Mouse (Mus musculus): ENCODE measurements around the gene Fabp3. TPM values are rescaled to one million over a fixed set of nuclear protein-coding genes. Genes with fewer than 3 reads are reported as not detected.

The Fabp3 gene
- polyA plus RNA-seq, 2 experiments, result 41.6 to 47.3 TPM

DNA sequence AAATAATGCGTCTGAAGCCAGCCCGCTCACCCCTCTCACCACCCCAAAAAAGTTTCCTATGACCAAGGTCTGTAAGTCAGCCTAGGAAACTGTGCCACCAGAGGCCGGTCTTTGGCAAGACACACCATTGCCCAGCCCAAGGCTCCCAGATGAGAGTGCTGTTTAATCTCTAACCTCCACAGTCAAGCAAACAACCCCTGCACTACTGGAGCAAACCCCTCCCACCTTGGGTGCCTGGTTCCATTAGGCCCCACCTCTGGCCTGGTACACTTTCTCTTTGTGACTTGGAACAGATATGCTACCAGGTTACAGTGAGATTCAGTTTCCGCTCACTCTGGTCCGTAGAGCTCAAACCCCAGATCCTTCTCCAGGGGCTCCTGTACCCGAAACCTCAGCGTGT lies 41.3 kb upstream of the Fabp3 start:
- Histone ChIP-seq H3K4me2 (replicated peaks; ENCODE audit: low read depth, low read length, severe bottlenecking) (no peak overlapping the region), H3K4me3 (replicated peaks; ENCODE audit: low read length) (no peak overlapping the region), H3K9ac (ENCODE audit: low read depth, low read length, severe bottlenecking) (no peak overlapping the region), H3K27ac (replicated peaks; ENCODE audit: low read depth, low read length) (peak overlapping the region; percentile 43; the same call in 1 of the 2 replicates), H3K27me3 (ENCODE audit: control insufficient read depth, insufficient read depth, low read length) (no peaks in the 10 kb centered on the region), H3K36me3 (ENCODE audit: control insufficient read depth, insufficient read depth, low read length) (peaks cover 32% of the 10 kb centered on the region), H3K4me1 (ENCODE audit: control insufficient read depth, insufficient read depth, low read length) (peaks cover 16% of the 10 kb centered on the region), H3K9me3 (ENCODE audit: control insufficient read depth, low read length) (no peaks in the 10 kb centered on the region)
- TF ChIP-seq POLR2A (IDR thresholded peaks at IDR 0.05; ENCODE audit: borderline replicate concordance, extremely low read depth, insufficient read depth, insufficient read length), result no peak
- no peak for DNase-seq (ENCODE audit: low spot score)
- WGBS, result 52% methylated on average over 7 of the region's 7 CpGs
- ATAC-seq (ENCODE audit: low FRiP score, low read depth), result no peak

GRCm38 (mm10) chr4:130268736-130269135 lies 39.7 kb upstream of the Fabp3 start:
- 85% methylated on average over 10 of the region's 10 CpGs for WGBS
- ATAC-seq (ENCODE audit: low FRiP score, low read depth), result no peak
- no peak overlapping the region for H3K4me2 ChIP-seq (replicated peaks; ENCODE audit: low read depth, low read length, severe bottlenecking)
- H3K9ac ChIP-seq (ENCODE audit: low read depth, low read length, severe bottlenecking), result no peak overlapping the region
- no peak for DNase-seq (ENCODE audit: low spot score)
- H3K27me3 ChIP-seq (ENCODE audit: control insufficient read depth, insufficient read depth, low read length), result no peaks in the 10 kb centered on the region
- no peak for TF ChIP-seq POLR2A (IDR thresholded peaks at IDR 0.05; ENCODE audit: borderline replicate concordance, extremely low read depth, insufficient read depth, insufficient read length)
- peaks cover 18% of the 10 kb centered on the region for H3K36me3 ChIP-seq (ENCODE audit: control insufficient read depth, insufficient read depth, low read length)
- peaks cover 22% of the 10 kb centered on the region for H3K4me1 ChIP-seq (ENCODE audit: control insufficient read depth, insufficient read depth, low read length)
- no peak overlapping the region for H3K4me3 ChIP-seq (replicated peaks; ENCODE audit: low read length)
- no peaks in the 10 kb centered on the region for H3K9me3 ChIP-seq (ENCODE audit: control insufficient read depth, low read length)
- no peak overlapping the region for H3K27ac ChIP-seq (replicated peaks; ENCODE audit: low read depth, low read length)

DNA sequence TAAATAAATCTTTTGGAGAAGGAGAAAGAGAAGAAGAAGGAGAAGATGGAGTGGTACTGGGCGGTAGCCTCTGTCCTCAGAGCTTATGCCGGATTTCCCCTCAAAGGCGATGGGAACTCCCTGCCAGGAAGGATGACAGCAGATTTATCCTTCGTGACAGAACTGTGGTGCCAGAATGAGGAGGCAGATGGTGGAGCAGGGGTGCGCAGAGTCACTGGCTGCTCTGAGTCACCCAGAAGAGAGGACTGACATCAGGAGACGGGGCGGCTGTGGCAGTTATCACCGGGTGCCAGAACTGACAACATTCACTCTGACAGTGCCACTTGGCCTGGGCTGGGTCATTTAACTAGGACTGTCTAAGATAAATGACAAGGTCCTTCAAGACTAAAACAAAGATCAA lies 38.3 kb upstream of the Fabp3 start:
- ATAC-seq (ENCODE audit: low FRiP score, low read depth), result no peak
- Histone ChIP-seq H3K4me2 (replicated peaks; ENCODE audit: low read depth, low read length, severe bottlenecking) (no peak overlapping the region), H3K4me3 (replicated peaks; ENCODE audit: low read length) (no peak overlapping the region), H3K27me3 (ENCODE audit: control insufficient read depth, insufficient read depth, low read length) (no peaks in the 10 kb centered on the region), H3K36me3 (ENCODE audit: control insufficient read depth, insufficient read depth, low read length) (peaks cover 10% of the 10 kb centered on the region), H3K9me3 (ENCODE audit: control insufficient read depth, low read length) (no peaks in the 10 kb centered on the region), H3K27ac (replicated peaks; ENCODE audit: low read depth, low read length) (no peak overlapping the region), H3K4me1 (ENCODE audit: control insufficient read depth, insufficient read depth, low read length) (peaks cover 23% of the 10 kb centered on the region), H3K9ac (ENCODE audit: low read depth, low read length, severe bottlenecking) (no peak overlapping the region)
- DNase-seq (ENCODE audit: low spot score), result no peak
- 85% methylated on average over 8 of the region's 8 CpGs for WGBS
- TF ChIP-seq POLR2A (IDR thresholded peaks at IDR 0.05; ENCODE audit: borderline replicate concordance, extremely low read depth, insufficient read depth, insufficient read length), result no peak

DNA sequence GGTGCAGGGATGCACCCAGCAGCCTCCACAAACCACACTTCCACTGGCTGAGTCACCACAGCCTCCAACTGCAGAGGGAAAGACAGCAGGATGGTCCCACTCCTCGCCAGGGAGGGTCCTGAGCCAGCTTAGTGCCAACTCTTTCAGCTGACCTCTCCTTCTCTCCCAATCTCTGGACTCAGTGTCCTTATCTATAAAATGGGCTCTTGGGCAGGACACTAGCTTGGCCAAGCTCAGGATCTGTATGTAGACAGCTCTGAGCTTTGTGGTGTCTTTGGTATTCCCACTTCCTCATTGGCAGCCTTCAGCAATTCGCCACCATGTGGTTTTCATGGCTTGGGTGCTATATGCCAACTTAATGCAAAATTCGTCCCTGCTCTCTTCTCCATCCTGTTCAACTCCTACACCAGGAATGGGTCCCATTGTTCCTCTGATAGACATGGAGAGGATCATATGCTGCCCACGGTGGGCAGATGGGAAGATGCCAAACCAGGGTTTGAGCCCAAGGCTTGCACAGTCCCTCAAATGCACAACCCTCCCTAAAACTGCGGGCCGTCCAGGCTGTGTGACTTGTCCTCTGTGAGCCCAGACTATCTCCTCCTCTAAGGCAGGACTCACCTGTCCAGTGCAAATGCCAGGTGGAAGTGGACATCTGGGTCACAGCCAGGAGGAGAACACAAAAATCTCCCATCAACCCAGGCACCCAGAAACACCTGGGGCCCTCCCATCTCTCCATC lies 37.6 kb upstream of the Fabp3 start:
- Histone ChIP-seq H3K4me3 (replicated peaks; ENCODE audit: low read length) (no peak overlapping the region), H3K4me1 (ENCODE audit: control insufficient read depth, insufficient read depth, low read length) (peaks cover 25% of the 10 kb centered on the region), H3K36me3 (ENCODE audit: control insufficient read depth, insufficient read depth, low read length) (peaks cover 10% of the 10 kb centered on the region), H3K9me3 (ENCODE audit: control insufficient read depth, low read length) (no peaks in the 10 kb centered on the region), H3K27ac (replicated peaks; ENCODE audit: low read depth, low read length) (no peak overlapping the region), H3K27me3 (ENCODE audit: control insufficient read depth, insufficient read depth, low read length) (no peaks in the 10 kb centered on the region), H3K9ac (ENCODE audit: low read depth, low read length, severe bottlenecking) (no peak overlapping the region), H3K4me2 (replicated peaks; ENCODE audit: low read depth, low read length, severe bottlenecking) (no peak overlapping the region)
- TF ChIP-seq POLR2A (IDR thresholded peaks at IDR 0.05; ENCODE audit: borderline replicate concordance, extremely low read depth, insufficient read depth, insufficient read length), result no peak
- WGBS, result 82% methylated on average over 6 of the region's 6 CpGs
- ATAC-seq (ENCODE audit: low FRiP score, low read depth) (no peak), DNase-seq (ENCODE audit: low spot score) (no peak)

DNA sequence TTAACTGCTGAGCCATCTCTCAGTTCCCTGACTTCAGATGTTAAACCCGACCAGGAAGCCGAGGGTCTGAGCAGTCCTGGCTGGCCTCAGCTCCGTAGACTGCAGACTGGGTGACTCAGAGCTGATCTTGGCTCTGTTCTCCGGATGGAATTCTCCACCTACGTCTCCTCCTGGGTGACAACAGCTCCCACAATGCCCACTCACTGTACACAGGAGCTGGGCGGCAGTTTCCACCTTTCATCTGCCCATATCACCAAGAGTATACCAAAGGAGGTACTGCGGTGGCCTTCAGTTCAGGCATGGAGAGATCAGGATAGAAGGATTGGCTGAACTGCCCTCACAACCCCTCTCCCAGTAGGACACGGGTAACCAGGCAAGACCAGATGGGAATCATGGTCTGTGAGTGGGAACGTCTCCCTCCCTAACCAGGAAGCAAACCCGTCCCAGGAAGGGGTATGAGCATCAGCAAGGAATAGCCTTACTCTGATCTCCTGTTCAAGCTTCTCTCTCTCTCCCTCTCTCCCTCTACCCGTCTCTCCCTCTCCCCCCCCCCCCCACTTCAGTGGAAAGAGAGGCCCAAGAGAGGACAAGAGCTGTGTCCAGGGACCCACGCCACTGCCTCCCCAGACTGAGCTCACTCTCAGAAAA lies 34.6 kb upstream of the Fabp3 start:
- ATAC-seq (ENCODE audit: low FRiP score, low read depth) (peak; percentile 7), DNase-seq (ENCODE audit: low spot score) (no peak)
- Histone ChIP-seq H3K9ac (ENCODE audit: low read depth, low read length, severe bottlenecking) (peak overlapping the region; percentile 90), H3K4me3 (replicated peaks; ENCODE audit: low read length) (peak overlapping the region; percentile 86), H3K27me3 (ENCODE audit: control insufficient read depth, insufficient read depth, low read length) (no peaks in the 10 kb centered on the region), H3K27ac (replicated peaks; ENCODE audit: low read depth, low read length) (peak overlapping the region; percentile 91), H3K36me3 (ENCODE audit: control insufficient read depth, insufficient read depth, low read length) (peaks cover 10% of the 10 kb centered on the region), H3K4me2 (replicated peaks; ENCODE audit: low read depth, low read length, severe bottlenecking) (peak overlapping the region; percentile 76), H3K4me1 (ENCODE audit: control insufficient read depth, insufficient read depth, low read length) (peaks cover 10% of the 10 kb centered on the region; the same call in 1 of the 2 replicates), H3K9me3 (ENCODE audit: control insufficient read depth, low read length) (no peaks in the 10 kb centered on the region)
- TF ChIP-seq POLR2A (IDR thresholded peaks at IDR 0.05; ENCODE audit: borderline replicate concordance, extremely low read depth, insufficient read depth, insufficient read length), result no peak
- 13% methylated on average over 11 of the region's 12 CpGs for WGBS
